Mouse (Mus musculus) MEL (cell line): ENCODE results near the gene Mid1.

Experiments
- CHD1 ChIP-seq: IDR thresholded peaks from 2 replicates; pipeline ENCODE4 v1.6.1; 2012; ENCODE audit warnings: low read depth, mild to moderate bottlenecking, inconsistent platforms, low read length, improper control_type of control experiment
- CHD2 ChIP-seq: IDR thresholded peaks from 2 replicates; pipeline ENCODE4 v1.6.1; 2011; ENCODE audit warnings: low read length, improper control_type of control experiment
- CTCF ChIP-seq, 3 experiments: IDR thresholded peaks in 2 of 3; conservative IDR thresholded peaks in 1 of 3; 2 replicates each; pipeline ENCODE4 v1.5.1; 2011 to 2012; ENCODE audit warnings: low read length in 3 of 3, low read depth in 2 of 3, mild to moderate bottlenecking in 2 of 3, improper control_type of control experiment in 1 of 3, inconsistent platforms in 1 of 3, mixed read lengths in 1 of 3, moderate library complexity in 1 of 3; ENCODE audit not compliant: control insufficient read depth in 1 of 3, insufficient read depth in 1 of 3, poor library complexity in 1 of 3, severe bottlenecking in 1 of 3
- MAFK ChIP-seq: IDR thresholded peaks from 2 replicates; pipeline ENCODE4 v1.6.1; 2011; ENCODE audit warnings: low read depth, mild to moderate bottlenecking, low read length, improper control_type of control experiment, borderline replicate concordance
- MYB ChIP-seq: IDR thresholded peaks from 2 replicates; pipeline ENCODE4 v1.6.1; 2011; ENCODE audit warnings: mild to moderate bottlenecking, low read depth, low read length, improper control_type of control experiment
- POLR2A ChIP-seq, 2 experiments: IDR thresholded peaks; 2 replicates each; pipeline ENCODE4 v1.6.1; 2011 to 2012; ENCODE audit warnings: low read length in 2 of 2, mild to moderate bottlenecking in 2 of 2, control low read depth in 1 of 2, improper control_type of control experiment in 1 of 2, low read depth in 1 of 2, moderate library complexity in 1 of 2; ENCODE audit not compliant: control insufficient read depth in 1 of 2, insufficient read depth in 1 of 2, poor library complexity in 1 of 2
- SMC3 ChIP-seq: IDR thresholded peaks from 2 replicates; pipeline ENCODE4 v1.6.1; 2011; ENCODE audit warnings: low read depth, low read length, improper control_type of control experiment
- TBP ChIP-seq: IDR thresholded peaks from 2 replicates; pipeline ENCODE4 v1.8.0; 2011; ENCODE audit warnings: low read depth, low read length, improper control_type of control experiment
- TCF12 ChIP-seq: IDR thresholded peaks from 2 replicates; pipeline ENCODE4 v1.6.1; 2014; ENCODE audit warnings: low read depth, mild to moderate bottlenecking, inconsistent platforms, low read length, improper control_type of control experiment, moderate library complexity
- ZKSCAN1 ChIP-seq: IDR thresholded peaks from 2 replicates; pipeline ENCODE4 v1.6.1; 2012; ENCODE audit warnings: low read depth, mild to moderate bottlenecking, inconsistent platforms, low read length, improper control_type of control experiment, moderate library complexity
- ZNF384 ChIP-seq: IDR thresholded peaks from 2 replicates; pipeline ENCODE4 v1.6.1; 2012; ENCODE audit warnings: low read depth, mild to moderate bottlenecking, inconsistent platforms, low read length, improper control_type of control experiment

- TF ChIP-seq POLR2A (IDR thresholded peaks at IDR 0.05; ENCODE audit: control insufficient read depth in 1 of 2, insufficient read depth in 1 of 2, low read depth in 1 of 2, low read length in 2 of 2, poor library complexity in 1 of 2) (no peak), CHD2 (no peak), CTCF (IDR thresholded peaks at IDR 0.05 in 2 of 3, conservative IDR thresholded peaks at IDR 0.05 in 1 of 3; ENCODE audit: control insufficient read depth in 1 of 3, insufficient read depth in 1 of 3, low read depth in 2 of 3, low read length in 3 of 3, poor library complexity in 1 of 3, severe bottlenecking in 1 of 3) (no peak), CHD1 (no peak), TCF12 (no peak), SMC3 (no peak), ZKSCAN1 (no peak), TBP (no peak), MYB (no peak), MAFK (no peak), ZNF384 (no peak)
These were observed 107.9 kb downstream of the Mid1 start for GRCm38 (mm10) chrX:169792879-169793278.
